Mouse (Mus musculus) kidney, adult 2 months (tissue): ENCODE data around the gene Pla2g4f. TPM values are rescaled to one million over a fixed set of nuclear protein-coding genes. Genes with fewer than 3 reads are reported as not detected.

Experiments used
- DNase-seq: peaks from one replicate; pipeline ENCODE4 v3.0.0; 2021
- H3K27ac ChIP-seq: fragments of 200-500 bp; 2 replicates; pipeline ENCODE4 v1.5.1; 2012; ENCODE audit warnings: low read depth, low read length, control low read depth, inconsistent platforms; ENCODE audit not compliant: insufficient read depth
- H3K27me3 ChIP-seq: fragments of 200-500 bp; replicated peaks from 2 replicates; pipeline ENCODE4 v1.6.1; 2012; ENCODE audit warnings: mild to moderate bottlenecking, moderate library complexity, low read length, inconsistent platforms; ENCODE audit not compliant: control insufficient read depth, insufficient read depth
- H3K36me3 ChIP-seq: fragments of 200-500 bp; 2 replicates; pipeline ENCODE4 v1.6.1; 2012; ENCODE audit warnings: mild to moderate bottlenecking, moderate library complexity, low read length, inconsistent platforms; ENCODE audit not compliant: control insufficient read depth, insufficient read depth
- H3K4me1 ChIP-seq: fragments of 200-500 bp; 2 replicates; pipeline ENCODE4 v1.6.1; 2011; ENCODE audit warnings: low read length; ENCODE audit not compliant: control insufficient read depth, insufficient read depth
- H3K4me3 ChIP-seq: fragments of 200-500 bp; 2 replicates; pipeline ENCODE4 v1.5.1; 2011; ENCODE audit warnings: mild to moderate bottlenecking, low read depth, low read length, control low read depth; ENCODE audit not compliant: insufficient read depth
- CTCF ChIP-seq: fragments of 200-500 bp; conservative IDR thresholded peaks from 2 replicates; pipeline ENCODE4 v1.5.1; 2011; ENCODE audit warnings: low read depth, mild to moderate bottlenecking, control low read depth, low read length, moderate library complexity, mixed read lengths; ENCODE audit not compliant: insufficient read depth, insufficient read length
- POLR2A ChIP-seq: fragments of 200-500 bp; IDR thresholded peaks from one replicate; pipeline ENCODE4 v1.6.1; 2011; ENCODE audit warnings: low read depth, low read length, control low read depth
- WGBS: fragments of 180-500 bp; shearing (Covaris S2); methylation state at CpG from one replicate; pipeline ENCODE4 v1.1.7; 2018; 5-methylcytosine and 5-hydroxymethylcytosine counted together
- polyA plus RNA-seq: library from polyadenylated mRNA; depleted of rRNA; stranded (reverse); fragments of >200 nt; gene quantifications from 2 replicates; pipeline ENCODE4 v1.2.3, GENCODE M21; 2012; rRNA removed

The Pla2g4f gene
- 0.04 and 0.25 TPM in 2 replicates for polyA plus RNA-seq

- Histone ChIP-seq H3K4me3 (no peak within 1 kb of the TSS), H3K27me3 (no peaks in the 10 kb centered on the region), H3K36me3 (no peaks in the 10 kb centered on the region), H3K27ac (no peak within 1 kb of the TSS), H3K4me1 (no peaks in the 10 kb centered on the region)
- DNase-seq = no peak
- WGBS = 62% methylated on average over 3 of the region's 3 CpGs
- TF ChIP-seq POLR2A (no peak), CTCF (no peak)
These were observed at the start of gene Pla2g4f for GRCm38 (mm10) chr2:120313976-120314375. Pla2g4f (minus strand) TSS chr2:120314165.

GRCm38 (mm10) chr2:120360425-120360824 is 46.5 kb upstream of the Pla2g4f start:
- Histone ChIP-seq H3K36me3 (peaks cover 9% of the 10 kb centered on the region), H3K27me3 (no peaks in the 10 kb centered on the region), H3K4me3 (no peak overlapping the region), H3K4me1 (no peaks in the 10 kb centered on the region), H3K27ac (no peak overlapping the region)
- TF ChIP-seq POLR2A = no peak
- TF ChIP-seq CTCF = no peak
- DNase-seq = no peak
- 76% methylated on average over 1 of the region's 1 CpGs for WGBS

- Histone ChIP-seq H3K4me1 (peaks cover 5% of the 10 kb centered on the region; the same call in 1 of the 2 replicates), H3K27me3 (no peaks in the 10 kb centered on the region), H3K36me3 (peaks cover 3% of the 10 kb centered on the region; the same call in 1 of the 2 replicates), H3K27ac (peak within 1 kb of the TSS; percentile 21; the same call in 1 of the 2 replicates), H3K4me3 (peak within 1 kb of the TSS; percentile 98)
- peak; percentile 94 for DNase-seq
- TF ChIP-seq CTCF (no peak), POLR2A (peak; percentile 50)
- WGBS = 12% methylated on average over 44 of the region's 44 CpGs
These were observed 39.0 kb upstream of the Pla2g4f start, which contains the start of gene Vps39 for GRCm38 (mm10) chr2:120352682-120353646. Vps39 (minus strand) TSS chr2:120353137.

- H3K4me1 ChIP-seq = peaks cover 5% of the 10 kb centered on the region; the same call in 1 of the 2 replicates
- WGBS = 84% methylated on average over 5 of the region's 5 CpGs
These were observed 37.4 kb upstream of the Pla2g4f start for GRCm38 (mm10) chr2:120351321-120351720.

GRCm38 (mm10) chr2:120348120-120348519 is 34.2 kb upstream of the Pla2g4f start:
- TF ChIP-seq POLR2A (no peak), CTCF (no peak)

More at GRCm38 (mm10) chr2:120351321-120351720, 37.4 kb upstream of the Pla2g4f start:
- H3K27ac ChIP-seq = no peak overlapping the region
- DNase-seq = no peak
- no peaks in the 10 kb centered on the region for H3K36me3 ChIP-seq
- no peak for TF ChIP-seq POLR2A
- no peaks in the 10 kb centered on the region for H3K27me3 ChIP-seq
- no peak overlapping the region for H3K4me3 ChIP-seq

GRCm38 (mm10) chr2:120341741-120342140 is 27.8 kb upstream of the Pla2g4f start:
- no peak overlapping the region for H3K27ac ChIP-seq
- peaks cover 3% of the 10 kb centered on the region for H3K36me3 ChIP-seq
- DNase-seq = no peak
- no peak overlapping the region for H3K4me3 ChIP-seq
- H3K4me1 ChIP-seq = no peaks in the 10 kb centered on the region
- 89% methylated on average over 1 of the region's 1 CpGs for WGBS
- TF ChIP-seq CTCF (no peak), POLR2A (no peak)
- H3K27me3 ChIP-seq = no peaks in the 10 kb centered on the region

More at GRCm38 (mm10) chr2:120348120-120348519, 34.2 kb upstream of the Pla2g4f start:
- peak; percentile 61 for DNase-seq
- Histone ChIP-seq H3K4me3 (no peak overlapping the region), H3K36me3 (no peaks in the 10 kb centered on the region; the same call in 1 of the 2 replicates), H3K4me1 (peaks cover 5% of the 10 kb centered on the region; the same call in 1 of the 2 replicates), H3K27me3 (no peaks in the 10 kb centered on the region), H3K27ac (peak overlapping the region; percentile 24; the same call in 1 of the 2 replicates)
- WGBS = 52% methylated on average over 9 of the region's 9 CpGs

- no peaks in the 10 kb centered on the region for H3K4me1 ChIP-seq
These were observed 23.9 kb upstream of the Pla2g4f start for GRCm38 (mm10) chr2:120337886-120338285.

More at GRCm38 (mm10) chr2:120337886-120338285, 23.9 kb upstream of the Pla2g4f start:
- 61% methylated on average over 2 of the region's 2 CpGs for WGBS
- no peak for DNase-seq
- Histone ChIP-seq H3K36me3 (peaks cover 6% of the 10 kb centered on the region), H3K4me3 (no peak overlapping the region), H3K27ac (no peak overlapping the region), H3K27me3 (no peaks in the 10 kb centered on the region)
- TF ChIP-seq CTCF (no peak), POLR2A (no peak)
